Mouse (Mus musculus): ENCODE measurements around the gene Chp1. TPM values are rescaled to one million over a fixed set of nuclear protein-coding genes. Genes with fewer than 3 reads are reported as not detected.
"Not testable (repeated sequence)": the region's sequence is repeated elsewhere in the genome, so short reads cannot be mapped to it uniquely, and the experiment has no call there.

Gene Chp1
- total RNA-seq, 4 experiments from 2014 or later = 161 to 184 (median 175) TPM

GRCm38 (mm10) chr2:119619002-119619401, 71.5 kb downstream of the Chp1 start:
- DNase-seq (ENCODE audit: low spot score in 2 of 2) = not testable (repeated sequence)

GRCm38 (mm10) chr2:119621302-119621701, 73.8 kb downstream of the Chp1 start:
- DNase-seq (ENCODE audit: low spot score in 2 of 2) = no peak

Other genes with a start within 250 kb of the Chp1 start
- gene Dll4, start 221.9 kb upstream of the Chp1 start, total RNA-seq (2022) = 1 to 10 TPM; 2.0 to 3.9 (median 3.0) TPM
- 10 to 100 TPM in 1 of 4 experiments, 1 to 10 TPM in 3; 6.9 to 10.9 (median 8.1) TPM for gene Chac1, start 196.5 kb upstream of the Chp1 start, total RNA-seq (2022)
- 10 to 100 TPM; 21.1 to 24.9 (median 23.3) TPM for gene Ino80, start 70.0 kb upstream of the Chp1 start, total RNA-seq (2022)
- 1 to 10 TPM in 2 of 4 experiments, under 1 TPM in 2; 0.59 to 1.9 (median 1.00) TPM for gene Exd1, start 70 bp upstream of the Chp1 start, total RNA-seq (2022)
- 1 to 10 TPM in 1 of 4 experiments, under 1 TPM in 3; 0.46 to 1.6 (median 0.56) TPM for gene Nusap1, start 70.6 kb downstream of the Chp1 start, total RNA-seq (2022)
- gene Oip5, start 70.8 kb downstream of the Chp1 start, total RNA-seq (2022) = 1 to 10 TPM in 3 of 4 experiments, under 1 TPM in 1; 0.70 to 2.0 (median 1.1) TPM
- gene Ndufaf1, start 115.1 kb downstream of the Chp1 start, total RNA-seq (2022) = 10 to 100 TPM; 28.7 to 31.9 (median 29.8) TPM
- gene Rtf1, start 127.4 kb downstream of the Chp1 start, total RNA-seq (2022) = 10 to 100 TPM; 54.9 to 58.7 (median 55.9) TPM
- gene Itpka, start 194.6 kb downstream of the Chp1 start, total RNA-seq (2022) = 100 to 1,000 TPM; 160 to 178 (median 177) TPM
- gene Ltk, start 212.7 kb downstream of the Chp1 start, total RNA-seq (2022) = 10 to 100 TPM; 19.7 to 23.2 (median 20.4) TPM
- 10 to 100 TPM; 18.8 to 21.2 (median 20.4) TPM for gene Rpap1, start 239.8 kb downstream of the Chp1 start, total RNA-seq (2022)

Data from left cerebral cortex, adult 8-10 months (tissue).